Mouse (Mus musculus) macrophage (primary cell): ENCODE data around the gene Gm10053. TPM values are rescaled to one million over a fixed set of nuclear protein-coding genes. Genes with fewer than 3 reads are reported as not detected.

ENCODE experiments used
- H3K27ac ChIP-seq: fragments of 350-480 bp; formaldehyde crosslinking; 2 replicates; pipeline ENCODE4 v1.9.0; 2021
- H3K36me3 ChIP-seq: fragments of 350-480 bp; formaldehyde crosslinking; 2 replicates; pipeline ENCODE4 v1.9.0; 2021; ENCODE audit errors: inconsistent target
- H3K4me3 ChIP-seq: fragments of 350-480 bp; formaldehyde crosslinking; 2 replicates; pipeline ENCODE4 v1.9.0; 2021; ENCODE audit errors: inconsistent target
- H3K79me2 ChIP-seq: fragments of 350-480 bp; formaldehyde crosslinking; 2 replicates; pipeline ENCODE4 v1.9.0; 2021; ENCODE audit errors: inconsistent target
- WGBS: methylation state at CpG from one replicate; pipeline ENCODE4 v1.1.7; 2026; ENCODE audit warnings: inconsistent platforms; ENCODE audit not compliant: missing documents; 5-methylcytosine and 5-hydroxymethylcytosine counted together
- polyA plus RNA-seq: library from polyadenylated mRNA; stranded (reverse); fragments of 250-400 nt; gene quantifications from 3 replicates; pipeline ENCODE4 v1.2.4, GENCODE M21; 2018; ENCODE audit warnings: inconsistent platforms

Gm10053 gene
- polyA plus RNA-seq, 1 experiment from 2014 or later, result 76.7 TPM

- Histone ChIP-seq H3K4me3 (no peak overlapping the region), H3K36me3 (no peaks in the 10 kb centered on the region), H3K79me2 (no peaks in the 10 kb centered on the region), H3K27ac (no peak overlapping the region)
- WGBS, result 55% methylated on average over 3 of the region's 3 CpGs
Measured at GRCm38 (mm10) chr19:24886888-24887287, 11.4 kb downstream of the Gm10053 start.

GRCm38 (mm10) chr19:24896536-24896935 is 21.1 kb downstream of the Gm10053 start:
- WGBS, result 26% methylated on average over 4 of the region's 4 CpGs
- Histone ChIP-seq H3K36me3 (no peaks in the 10 kb centered on the region), H3K27ac (no peak overlapping the region), H3K4me3 (no peak overlapping the region), H3K79me2 (no peaks in the 10 kb centered on the region)

DNA sequence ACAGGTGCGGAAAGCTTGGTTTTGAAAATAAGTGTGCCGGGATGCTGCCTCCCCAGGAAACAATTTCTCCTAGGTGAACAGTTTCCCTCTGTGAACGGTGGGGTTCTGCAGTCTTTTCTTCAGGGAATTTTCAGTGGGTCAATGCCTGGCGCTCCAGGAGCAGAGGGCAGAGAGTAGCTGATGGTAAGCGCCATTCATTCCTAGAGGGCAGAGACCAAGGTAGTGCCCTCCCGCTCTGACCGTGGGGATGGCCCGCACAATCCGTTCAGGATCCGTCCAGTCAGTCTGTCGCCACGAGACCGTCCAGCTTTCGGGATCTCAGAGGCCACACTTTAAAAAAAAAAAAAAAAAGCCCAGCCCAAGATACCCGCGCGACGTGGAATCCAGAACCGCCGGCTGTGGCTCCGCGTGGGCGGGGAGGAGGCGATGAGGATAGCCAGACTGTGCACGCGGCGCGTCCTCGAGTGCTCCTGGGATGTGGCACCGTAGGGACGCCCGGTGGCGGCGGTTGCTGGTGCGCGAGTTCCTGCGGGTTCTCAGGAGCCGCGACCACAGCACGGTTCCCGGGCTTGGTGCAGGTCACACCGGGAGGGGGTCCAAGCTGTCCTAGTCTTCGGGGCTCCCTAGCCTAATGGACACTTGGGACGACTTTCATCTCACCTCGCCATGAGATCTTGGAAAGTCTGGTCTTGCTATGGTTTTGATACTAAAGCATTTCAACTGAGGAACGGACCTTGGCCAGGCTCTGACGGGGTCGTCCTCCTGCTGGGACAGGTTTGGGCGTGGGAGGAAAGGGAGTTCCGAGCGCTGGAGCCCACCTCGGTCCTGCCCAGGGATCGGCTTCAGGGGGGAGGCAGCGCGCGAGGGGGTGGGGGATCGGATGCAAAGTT is 21.8 kb downstream of the Gm10053 start:
- no peak overlapping the region for H3K4me3 ChIP-seq
- H3K79me2 ChIP-seq, result no peaks in the 10 kb centered on the region
- H3K36me3 ChIP-seq, result no peaks in the 10 kb centered on the region
- 10% methylated on average over 56 of the region's 57 CpGs for WGBS
- no peak overlapping the region for H3K27ac ChIP-seq

DNA sequence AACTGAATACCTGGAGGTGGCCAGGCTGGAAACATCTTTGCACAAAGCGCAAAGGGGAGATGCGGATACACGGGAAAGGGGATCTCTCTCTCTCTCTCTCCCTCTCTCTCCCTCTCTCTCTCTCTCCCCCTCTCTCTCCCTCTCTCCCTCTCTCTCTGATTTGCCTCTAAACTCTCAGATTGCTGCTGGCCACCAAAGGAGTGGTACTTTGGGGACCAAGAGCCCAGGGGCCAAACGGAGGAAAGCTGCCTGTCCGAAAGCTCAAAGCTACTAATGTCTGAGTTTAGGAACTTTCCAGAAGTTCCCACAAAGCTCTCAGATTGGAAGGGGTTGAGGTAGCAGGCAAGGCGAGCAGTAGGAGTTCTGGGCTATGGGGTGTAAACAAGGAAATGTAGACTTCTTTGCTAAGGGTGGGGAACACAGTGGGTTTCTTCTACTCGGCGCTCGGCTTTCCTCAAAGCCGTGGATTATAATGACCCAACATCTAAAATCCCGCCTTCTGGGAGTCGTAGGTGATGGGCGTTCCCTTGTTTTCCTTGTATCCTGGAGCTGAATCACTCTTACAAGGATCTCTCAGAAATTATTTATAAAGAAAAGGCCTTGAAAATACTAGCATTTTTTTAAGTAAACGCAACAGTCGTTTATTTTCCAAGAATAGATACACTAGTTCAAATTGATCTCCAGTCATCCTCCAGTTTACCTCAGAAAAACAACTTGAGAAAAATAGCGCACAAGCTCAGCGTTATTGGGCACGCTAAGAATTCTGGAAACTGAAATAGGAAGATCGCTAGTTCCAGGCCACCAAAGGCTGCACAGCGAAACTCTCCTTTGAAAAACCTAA is 22.6 kb downstream of the Gm10053 start:
- Histone ChIP-seq H3K4me3 (no peak overlapping the region), H3K79me2 (no peaks in the 10 kb centered on the region), H3K27ac (no peak overlapping the region), H3K36me3 (no peaks in the 10 kb centered on the region)
- 11% methylated on average over 17 of the region's 20 CpGs for WGBS

GRCm38 (mm10) chr19:24898737-24899577 is 23.5 kb downstream of the Gm10053 start:
- Histone ChIP-seq H3K79me2 (no peaks in the 10 kb centered on the region), H3K36me3 (no peaks in the 10 kb centered on the region), H3K27ac (no peak overlapping the region), H3K4me3 (no peak overlapping the region)
- 11% methylated on average over 34 of the region's 34 CpGs for WGBS

- no peak overlapping the region for H3K27ac ChIP-seq
- under 1% methylated on average over 81 of the region's 84 CpGs for whole genome bisulfite sequencing
- H3K36me3 ChIP-seq, result no peaks in the 10 kb centered on the region
Measured at GRCm38 (mm10) chr19:24899578-24900544, 24.4 kb downstream of the Gm10053 start.

GRCm38 (mm10) chr19:24900581-24901220 is 25.2 kb downstream of the Gm10053 start, which contains the start of gene Foxd4:
Foxd4 (minus strand) TSS chr19:24901197.
- H3K36me3 ChIP-seq, result no peaks in the 10 kb centered on the region
- no peaks in the 10 kb centered on the region for H3K79me2 ChIP-seq
- H3K27ac ChIP-seq, result no peak within 1 kb of the TSS
- WGBS, result 4% methylated on average over 27 of the region's 27 CpGs
- no peak within 1 kb of the TSS for H3K4me3 ChIP-seq

More at GRCm38 (mm10) chr19:24899578-24900544, 24.4 kb downstream of the Gm10053 start:
- no peaks in the 10 kb centered on the region for H3K79me2 ChIP-seq
- H3K4me3 ChIP-seq, result no peak overlapping the region

DNA sequence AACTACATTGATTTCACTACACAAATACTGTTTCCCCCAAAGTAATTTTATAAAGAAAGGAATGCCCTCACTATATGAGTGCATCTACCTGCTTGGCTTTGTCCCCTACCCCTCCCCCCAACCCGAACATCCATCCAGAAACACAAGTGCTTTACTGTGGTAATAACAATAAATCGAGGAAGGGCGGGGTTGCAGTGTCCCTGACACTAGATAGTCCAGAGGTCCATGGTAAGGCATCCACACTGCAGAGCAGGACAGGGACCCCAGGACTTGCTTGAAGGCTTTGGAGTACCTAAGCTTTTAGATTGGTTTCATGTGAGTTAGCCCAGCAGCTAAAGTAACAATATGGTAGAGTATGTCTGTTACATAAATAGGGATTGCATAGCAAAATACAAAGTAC is 26.2 kb downstream of the Gm10053 start:
- WGBS, result 26% methylated on average over 3 of the region's 3 CpGs
- no peak overlapping the region for H3K4me3 ChIP-seq
- H3K79me2 ChIP-seq, result no peaks in the 10 kb centered on the region
- H3K27ac ChIP-seq, result no peak overlapping the region
- no peaks in the 10 kb centered on the region for H3K36me3 ChIP-seq

DNA sequence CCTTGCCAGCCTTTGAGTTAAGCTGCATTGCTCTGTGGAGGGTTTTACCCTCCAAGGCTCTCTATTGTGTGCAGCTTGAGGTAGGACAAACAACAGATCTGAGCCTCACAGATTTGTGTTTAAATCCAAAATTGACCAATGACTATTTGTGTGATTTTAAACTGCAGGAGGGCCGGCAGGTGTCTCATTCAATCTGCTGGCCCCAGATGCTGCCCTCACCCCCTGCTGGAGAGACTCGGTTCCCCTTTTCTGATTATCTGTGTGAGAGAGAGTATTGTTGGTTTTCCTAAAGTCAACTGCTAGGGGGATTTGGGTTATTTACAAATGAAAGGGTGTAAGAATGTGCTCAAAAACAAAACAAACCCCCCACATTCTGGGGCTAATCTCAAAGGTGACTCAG is 26.8 kb downstream of the Gm10053 start:
- 0% methylated on average over 2 of the region's 2 CpGs for WGBS
- H3K4me3 ChIP-seq, result no peak overlapping the region
- no peaks in the 10 kb centered on the region for H3K79me2 ChIP-seq
- H3K27ac ChIP-seq, result no peak overlapping the region
- no peaks in the 10 kb centered on the region for H3K36me3 ChIP-seq

- no peak overlapping the region for H3K4me3 ChIP-seq
- no peaks in the 10 kb centered on the region for H3K79me2 ChIP-seq
- 69% methylated on average over 2 of the region's 2 CpGs for WGBS
- no peak overlapping the region for H3K27ac ChIP-seq
- no peaks in the 10 kb centered on the region for H3K36me3 ChIP-seq
Measured at GRCm38 (mm10) chr19:24902821-24903220, 27.3 kb downstream of the Gm10053 start.

DNA sequence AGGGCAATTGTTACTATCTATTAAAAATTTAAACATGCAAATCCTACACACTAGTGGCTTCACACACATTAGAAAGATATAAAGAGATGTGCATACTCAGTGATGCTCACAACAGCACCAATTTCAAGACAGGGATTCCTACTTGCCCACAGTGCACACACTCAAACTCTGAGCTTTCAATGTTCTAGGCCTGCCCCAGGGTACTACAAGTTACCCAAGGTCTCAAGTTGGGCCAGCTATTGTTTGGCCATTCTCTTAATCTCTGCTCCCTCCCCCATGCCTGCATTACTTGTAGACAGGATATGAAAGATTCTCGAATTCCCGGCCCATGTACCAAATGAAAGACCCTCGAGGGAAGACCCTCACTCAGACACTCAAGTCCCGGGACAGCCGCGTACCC is 32.2 kb downstream of the Gm10053 start:
- Histone ChIP-seq H3K79me2 (no peaks in the 10 kb centered on the region), H3K27ac (no peak overlapping the region), H3K36me3 (no peaks in the 10 kb centered on the region), H3K4me3 (no peak overlapping the region)
- 92% methylated on average over 2 of the region's 6 CpGs for WGBS

DNA sequence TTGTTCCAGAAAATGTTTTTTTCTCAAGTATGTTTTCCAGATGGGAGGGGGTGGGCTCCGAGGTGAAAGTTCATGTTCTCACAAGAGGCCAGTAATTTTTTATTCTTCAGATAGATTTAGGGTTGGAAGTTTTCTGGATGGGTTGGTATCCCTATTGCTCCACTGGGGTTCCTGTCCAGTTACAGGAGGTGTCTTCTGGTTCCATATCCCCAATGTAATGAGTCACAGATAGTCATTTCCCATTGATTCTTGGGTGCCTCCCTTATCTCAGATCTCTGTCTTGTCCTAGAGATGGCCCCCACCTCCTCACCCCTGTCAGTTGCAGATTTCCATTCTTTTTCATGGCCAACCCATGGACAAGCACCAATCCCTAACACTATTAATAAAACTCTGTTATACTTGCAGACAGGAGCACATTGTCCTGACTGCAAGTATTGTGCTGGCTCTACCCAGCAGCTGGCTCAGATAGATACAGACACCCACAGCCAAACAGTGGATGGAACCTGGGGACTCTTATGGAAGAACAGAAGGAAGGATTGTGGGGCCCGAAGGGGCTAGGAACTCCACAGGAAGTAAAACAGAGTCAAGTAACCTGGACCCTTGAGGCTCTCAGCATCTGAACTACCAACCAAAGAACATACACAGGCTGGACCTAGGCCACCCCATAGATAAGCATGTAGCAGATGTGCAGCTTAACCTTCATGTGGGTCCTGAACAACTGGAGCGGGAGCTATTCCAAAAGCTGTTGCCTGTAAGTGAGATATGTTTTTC is 33.1 kb downstream of the Gm10053 start:
- no peak overlapping the region for H3K27ac ChIP-seq
- H3K4me3 ChIP-seq, result no peak overlapping the region
- H3K36me3 ChIP-seq, result no peaks in the 10 kb centered on the region
- no peaks in the 10 kb centered on the region for H3K79me2 ChIP-seq
- 64% methylated on average over 3 of the region's 3 CpGs for WGBS
